Mouse (Mus musculus) left cerebral cortex, adult 2 months (tissue): Measurements from ENCODE around the gene Pbx1. TPM values are rescaled to one million over a fixed set of nuclear protein-coding genes. Genes with fewer than 3 reads are reported as not detected.
A peak's percentile ranks its signal among the peaks of the same experiment; 100 is the strongest.

Source experiments
- DNase-seq, 2 experiments: peaks; one replicate each; pipeline ENCODE4 v3.0.0; 2021 to 2022; ENCODE audit warnings: low spot score in 2 of 2, mixed read lengths in 1 of 2; ENCODE audit errors: extremely low spot score in 1 of 2
- H3K27ac ChIP-seq: fragments of 200-600 bp; 2 replicates; pipeline ENCODE4 v1.8.1; 2022
- H3K4me3 ChIP-seq: fragments of 200-600 bp; 2 replicates; pipeline ENCODE4 v1.8.1; 2022
- CTCF ChIP-seq: fragments of 200-600 bp; IDR thresholded peaks from 2 replicates; pipeline ENCODE4 v1.8.1; 2022; ENCODE audit warnings: antibody characterized with exemption, mild to moderate bottlenecking, moderate library complexity
- intact Hi-C: fragments of 180-260 bp; cut with DNase I; formaldehyde crosslinking; loops from one replicate; pipeline ENCODE4 v1.15.1; 2025
- total RNA-seq, 2 experiments: library from RNA; stranded (reverse); gene quantifications; 2 replicates each; pipeline ENCODE4 v1.2.3; 2021

Gene Pbx1
- total RNA-seq, 2 experiments from 2014 or later = 140 to 143 TPM

DNA sequence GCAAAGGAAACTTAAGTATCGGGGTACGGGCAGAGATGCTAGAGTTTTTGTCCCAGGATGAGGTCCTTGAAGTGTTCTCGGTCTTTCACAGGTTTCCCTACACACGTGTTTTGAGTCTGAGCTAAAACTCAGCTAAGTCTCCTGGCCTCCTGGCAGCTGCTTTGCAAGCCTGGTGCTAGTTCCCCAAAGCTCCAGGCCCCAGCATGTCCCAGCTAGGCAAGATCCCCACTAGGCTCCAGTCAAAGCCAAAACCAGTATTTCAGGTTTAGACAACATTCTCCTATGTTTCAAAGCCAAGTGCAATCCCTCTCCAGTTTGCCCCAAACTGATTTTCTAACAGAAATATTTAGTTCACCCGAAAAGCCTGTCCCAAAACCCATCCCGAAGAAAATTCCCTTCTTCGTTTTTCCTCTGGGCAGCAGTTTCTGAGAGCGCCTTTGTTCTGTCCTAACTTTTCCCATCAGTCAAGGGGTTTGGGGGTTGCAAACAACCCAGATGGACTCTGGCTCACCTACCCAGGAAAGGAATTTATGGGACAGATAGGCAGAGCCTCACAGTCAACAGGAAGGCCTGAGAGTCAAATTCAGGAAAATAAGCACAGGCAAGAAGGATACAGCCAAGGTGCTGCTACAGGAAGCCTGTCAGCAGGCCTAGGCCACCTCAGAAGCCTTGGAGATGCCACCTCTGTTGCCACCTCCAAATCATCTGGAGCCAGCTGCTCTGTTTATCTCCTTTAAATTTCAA is 97.1 kb downstream of the Pbx1 start:
- TF ChIP-seq CTCF = no peak
- no peak for DNase-seq
- Histone ChIP-seq H3K4me3 (no peak overlapping the region), H3K27ac (no peak overlapping the region)
- intact Hi-C loops = no loop called here

DNA sequence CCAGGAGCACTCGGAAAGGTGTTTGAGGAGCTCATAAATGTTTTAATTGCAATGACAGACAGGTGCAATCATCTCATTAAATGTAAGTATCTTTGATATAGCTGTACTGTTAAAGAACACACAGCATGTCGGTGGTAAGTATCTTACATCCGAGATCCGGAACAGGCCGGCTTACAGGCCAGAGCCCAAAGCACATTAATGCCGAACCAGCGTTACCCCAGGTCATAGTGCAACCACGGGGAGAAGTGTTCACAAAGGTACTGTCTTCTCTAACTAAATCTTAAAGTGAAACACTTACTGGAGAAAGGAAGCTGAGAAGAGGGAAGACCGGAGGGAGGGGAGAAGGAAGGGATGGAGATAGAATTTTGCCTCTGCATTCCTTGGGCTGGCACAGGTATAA is 100.0 kb downstream of the Pbx1 start:
- TF ChIP-seq CTCF = no peak
- Histone ChIP-seq H3K27ac (no peak overlapping the region), H3K4me3 (no peak overlapping the region)
- intact Hi-C loops = no loop called here
- no peak for DNase-seq

DNA sequence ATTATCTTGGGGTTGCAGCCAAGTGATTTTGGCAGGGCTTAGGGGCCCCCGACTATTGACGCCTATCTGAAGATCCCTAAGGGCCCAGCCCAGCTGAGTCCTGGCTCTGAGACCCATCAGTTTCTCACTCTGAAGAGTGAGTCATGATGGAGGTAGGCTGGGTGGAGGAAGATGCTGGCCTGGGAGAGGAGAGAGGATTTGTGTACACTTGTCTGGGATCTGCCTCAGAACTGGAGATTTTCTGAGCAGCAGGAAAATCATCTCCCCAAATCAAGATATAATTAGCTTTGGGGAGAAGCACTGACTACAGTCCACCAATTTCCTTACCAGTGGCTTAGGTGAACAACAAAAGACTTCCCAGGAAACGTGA is 103.8 kb downstream of the Pbx1 start:
- H3K4me3 ChIP-seq = no peak overlapping the region
- DNase-seq = no peak
- peak overlapping the region; percentile 58 for H3K27ac ChIP-seq
- TF ChIP-seq CTCF = no peak
- intact Hi-C loops = no loop called here

GRCm38 (mm10) chr1:168327405-168328235 is 104.5 kb downstream of the Pbx1 start:
- no peak overlapping the region for H3K4me3 ChIP-seq
- DNase-seq = no peak
- no peak for TF ChIP-seq CTCF
- H3K27ac ChIP-seq = peak overlapping the region; percentile 58
- intact Hi-C loops = no loop called here

DNA sequence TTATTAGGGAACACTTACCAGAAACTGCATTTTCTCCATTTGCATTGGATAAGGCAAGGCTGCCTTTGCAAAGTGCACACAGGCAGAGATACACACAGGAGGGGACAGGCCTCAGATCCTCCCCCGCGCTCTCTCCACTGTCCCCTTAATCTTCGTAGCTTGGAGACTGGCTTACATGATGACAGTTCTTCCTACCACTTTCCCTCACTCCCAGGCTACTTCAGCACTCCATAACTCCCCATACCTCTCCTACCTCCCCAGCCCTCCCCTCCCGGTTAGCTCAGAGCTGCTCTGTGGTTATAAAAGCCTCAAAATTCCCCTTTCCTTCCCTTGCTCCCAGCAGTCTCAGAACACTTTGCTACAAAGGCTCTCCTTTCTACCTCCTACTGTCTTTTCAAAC is 106.3 kb downstream of the Pbx1 start:
- TF ChIP-seq CTCF = no peak
- no peak overlapping the region for H3K4me3 ChIP-seq
- no peak for DNase-seq
- H3K27ac ChIP-seq = peak overlapping the region; percentile 53
- intact Hi-C loops = no loop called here

- TF ChIP-seq CTCF = no peak
- Histone ChIP-seq H3K4me3 (no peak overlapping the region), H3K27ac (no peak overlapping the region)
- DNase-seq = no peak
- intact Hi-C loops = loop anchor here (5.0 kb wide), 2 partner anchors 103 to 382 kb away; no protein-coding TSS in a partner anchor
Measured at GRCm38 (mm10) chr1:168324306-168325085, 107.6 kb downstream of the Pbx1 start.

DNA sequence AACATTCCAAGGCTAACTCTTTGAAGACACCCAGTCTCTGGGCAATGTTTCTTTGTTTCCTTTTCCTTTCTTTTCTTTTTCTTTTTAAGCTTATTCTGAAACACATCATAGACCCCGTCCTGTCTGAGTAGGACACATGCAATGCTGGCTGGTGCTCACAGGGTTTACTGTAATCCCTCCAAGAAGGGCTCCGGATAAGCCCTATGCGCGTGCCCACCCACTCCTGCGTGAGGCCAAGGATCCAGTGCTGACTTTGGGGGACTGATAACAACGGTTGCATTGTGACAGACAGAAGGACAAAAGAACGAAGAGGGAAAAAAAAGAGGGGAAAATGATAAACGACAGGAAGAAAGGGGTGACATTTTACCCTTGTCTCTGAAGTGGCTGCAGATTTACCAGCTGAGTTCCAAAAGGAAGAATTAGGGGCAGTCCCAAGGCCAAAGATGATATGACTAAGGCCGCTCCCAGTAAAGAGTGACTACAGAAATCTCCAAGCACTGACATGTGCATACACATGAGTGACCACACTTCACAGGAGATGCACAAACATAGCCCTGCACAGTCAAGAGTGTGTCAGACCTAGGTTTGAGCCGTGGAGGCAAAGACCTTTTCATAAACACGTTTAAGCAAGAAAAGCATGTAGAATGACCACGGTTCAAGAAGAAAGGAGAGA is 108.5 kb downstream of the Pbx1 start:
- Histone ChIP-seq H3K4me3 (no peak overlapping the region), H3K27ac (no peak overlapping the region)
- TF ChIP-seq CTCF = no peak
- DNase-seq = no peak
- intact Hi-C loops = loop anchor here (5.0 kb wide), 2 partner anchors 104 to 381 kb away; no protein-coding TSS in a partner anchor

DNA sequence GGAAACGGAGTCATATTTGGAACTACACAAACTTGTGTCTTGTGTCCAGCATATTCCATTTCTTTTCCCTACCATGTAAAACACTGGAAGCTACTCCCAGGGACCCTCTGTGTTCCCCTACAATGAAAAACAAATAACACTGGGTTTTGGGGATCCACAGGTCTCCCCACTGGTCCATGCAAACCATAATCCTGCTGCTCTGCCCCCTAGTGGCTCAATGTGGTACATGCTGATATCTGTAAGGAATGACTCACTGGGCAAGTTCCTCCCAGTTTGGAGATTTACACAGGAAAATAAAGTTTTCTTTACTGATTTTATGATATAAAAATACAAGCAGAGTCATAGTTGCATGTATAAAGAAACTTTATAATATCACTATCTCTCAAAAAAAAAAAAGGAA is 109.2 kb downstream of the Pbx1 start:
- Histone ChIP-seq H3K4me3 (no peak overlapping the region), H3K27ac (no peak overlapping the region)
- TF ChIP-seq CTCF = peak; percentile 82
- DNase-seq = no peak
- intact Hi-C loops = loop anchor here (5.0 kb wide), 2 partner anchors 104 to 381 kb away; no protein-coding TSS in a partner anchor

DNA sequence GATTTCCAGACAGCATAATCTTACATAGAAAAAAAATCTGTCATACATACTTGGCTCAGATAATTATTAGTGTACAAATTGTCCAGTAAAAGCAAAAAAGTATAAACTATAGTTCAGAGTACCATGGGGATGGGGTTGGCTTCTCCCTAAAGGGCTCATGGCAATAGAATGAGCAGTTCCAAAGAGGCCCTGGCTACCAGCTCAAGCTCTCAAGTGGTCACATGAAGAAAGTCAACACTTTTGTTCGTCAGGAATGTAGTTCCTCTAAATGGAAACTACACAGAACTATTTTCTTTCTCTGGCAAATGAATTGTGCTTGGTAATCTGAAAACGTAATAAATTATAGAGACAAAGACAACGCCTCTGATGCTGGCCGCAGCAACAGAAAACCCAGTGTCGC is 112.4 kb downstream of the Pbx1 start:
- no peak for TF ChIP-seq CTCF
- no peak for DNase-seq
- no peak overlapping the region for H3K4me3 ChIP-seq
- intact Hi-C loops = loop anchor here (2.0 to 5.0 kb wide), 3 partner anchors 105 to 377 kb away; no protein-coding TSS in a partner anchor
- no peak overlapping the region for H3K27ac ChIP-seq

DNA sequence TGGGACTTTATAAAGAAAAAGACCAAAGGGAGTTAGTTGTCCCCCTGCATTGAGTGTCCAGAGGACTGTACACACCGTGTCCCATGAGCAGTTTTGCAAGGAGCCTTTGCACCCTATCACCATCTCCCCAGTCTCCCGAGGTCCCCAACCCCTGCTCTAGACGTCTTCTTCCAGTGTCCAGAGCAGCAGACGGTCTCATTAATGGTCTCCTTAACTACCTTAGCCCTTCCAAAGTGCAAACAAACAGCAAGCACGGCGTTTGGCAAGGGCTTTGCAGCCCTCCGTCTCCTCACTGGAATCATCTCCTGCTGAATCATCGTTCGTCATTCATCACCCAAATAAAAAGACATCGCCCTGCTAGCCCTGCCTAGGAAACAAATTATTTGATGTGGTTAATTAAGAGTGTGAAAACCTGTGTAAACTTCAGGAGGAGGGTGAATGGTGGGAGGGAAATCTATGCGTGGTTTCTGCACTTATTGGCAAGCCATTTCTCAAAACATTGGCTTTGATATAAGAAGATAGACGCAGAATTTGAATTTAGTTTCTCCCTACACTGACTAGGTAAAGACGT is 113.1 kb downstream of the Pbx1 start:
- no peak overlapping the region for H3K4me3 ChIP-seq
- no peak for TF ChIP-seq CTCF
- DNase-seq = no peak
- intact Hi-C loops = no loop called here
- H3K27ac ChIP-seq = no peak overlapping the region

DNA sequence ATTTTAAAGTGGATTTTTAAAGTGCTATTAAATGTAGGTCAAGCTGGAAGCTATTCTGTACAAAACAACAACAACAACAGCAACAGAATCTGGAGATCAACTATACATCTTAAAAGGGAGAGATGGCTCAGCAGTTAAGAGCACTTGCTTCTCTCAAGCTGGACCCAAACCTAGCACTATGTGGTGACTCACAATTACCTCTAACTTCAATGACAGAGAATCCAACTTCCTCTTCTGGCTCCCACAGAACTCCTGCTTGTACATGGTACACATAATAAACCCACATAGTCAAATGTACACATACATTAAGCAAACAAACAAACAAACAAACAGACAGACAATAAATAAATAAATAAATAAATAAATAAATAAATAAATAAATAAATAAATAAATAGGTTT is 118.3 kb downstream of the Pbx1 start:
- Histone ChIP-seq H3K27ac (no peak overlapping the region), H3K4me3 (no peak overlapping the region)
- DNase-seq = no peak
- intact Hi-C loops = no loop called here
- TF ChIP-seq CTCF = no peak
